Mouse (Mus musculus) gastrocnemius, postnatal 10 days (tissue): Measurements from ENCODE around the gene Tcf7l1. TPM values are rescaled to one million over a fixed set of nuclear protein-coding genes. Genes with fewer than 3 reads are reported as not detected.

ENCODE experiments used
- DNase-seq: peaks from one replicate; pipeline ENCODE4 v3.0.0; 2021; ENCODE audit warnings: mixed read lengths
- total RNA-seq, 2 experiments: library from RNA; stranded (reverse); gene quantifications; 2 replicates each; pipeline ENCODE4 v1.2.3; 2021

Tcf7l1 gene
- total RNA-seq, 2 experiments from 2014 or later = 13.7 to 16.4 TPM

DNA sequence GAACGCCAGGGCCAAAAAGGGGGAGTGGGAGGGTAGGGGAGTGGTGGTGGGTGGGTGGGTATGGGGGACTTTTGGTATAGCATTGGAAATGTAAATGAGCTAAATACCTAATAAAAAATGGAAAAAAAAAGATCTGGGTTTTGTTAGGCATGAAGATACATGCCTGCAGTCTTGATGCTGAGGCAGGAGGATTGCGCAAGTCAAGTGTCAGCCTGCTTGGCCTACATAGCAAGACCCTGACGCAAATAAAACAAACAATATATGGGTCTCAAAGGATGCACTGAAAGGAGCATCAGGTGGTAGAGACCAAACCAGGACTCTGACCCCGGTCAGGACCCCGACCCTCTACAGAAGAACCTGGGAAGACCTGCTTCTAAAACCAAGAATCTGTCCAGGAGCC, 90.5 kb downstream of the Tcf7l1 start:
- DNase-seq = no peak

DNA sequence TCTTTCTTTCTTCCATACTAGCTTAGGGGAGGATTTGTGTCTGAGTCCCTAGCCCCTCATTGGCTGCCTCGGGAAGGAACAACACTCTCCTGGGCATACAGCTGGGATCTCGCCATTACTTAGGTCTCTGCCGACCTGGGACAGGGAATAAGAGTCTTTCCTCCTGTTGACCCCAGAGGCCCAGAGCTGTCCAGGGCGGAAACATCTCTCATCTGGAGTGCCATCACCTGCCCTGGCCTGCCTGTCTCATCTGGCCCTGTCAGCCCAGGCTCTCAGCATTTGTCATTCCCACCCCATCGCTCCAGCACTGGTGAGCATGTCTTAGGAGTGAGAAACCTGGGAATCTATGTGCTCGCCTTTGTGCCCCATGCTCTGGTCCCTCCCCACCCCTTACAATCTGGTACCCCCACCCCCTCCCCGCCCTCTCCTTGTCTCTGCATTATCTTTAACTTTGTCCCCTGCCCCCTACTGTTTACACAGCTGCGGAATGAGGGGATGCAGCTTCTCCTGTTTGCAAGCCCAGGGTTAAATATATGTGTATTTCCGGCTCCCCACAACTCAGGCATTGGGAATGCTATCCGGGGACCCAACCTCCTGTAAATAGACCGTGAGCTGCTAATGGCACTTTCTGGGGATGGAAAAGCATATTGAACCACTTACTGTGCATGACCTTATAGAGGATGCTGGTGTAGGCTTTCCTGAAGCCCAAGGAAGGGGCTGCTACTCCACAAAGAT, 92.3 kb downstream of the Tcf7l1 start:
- no peak for DNase-seq

DNA sequence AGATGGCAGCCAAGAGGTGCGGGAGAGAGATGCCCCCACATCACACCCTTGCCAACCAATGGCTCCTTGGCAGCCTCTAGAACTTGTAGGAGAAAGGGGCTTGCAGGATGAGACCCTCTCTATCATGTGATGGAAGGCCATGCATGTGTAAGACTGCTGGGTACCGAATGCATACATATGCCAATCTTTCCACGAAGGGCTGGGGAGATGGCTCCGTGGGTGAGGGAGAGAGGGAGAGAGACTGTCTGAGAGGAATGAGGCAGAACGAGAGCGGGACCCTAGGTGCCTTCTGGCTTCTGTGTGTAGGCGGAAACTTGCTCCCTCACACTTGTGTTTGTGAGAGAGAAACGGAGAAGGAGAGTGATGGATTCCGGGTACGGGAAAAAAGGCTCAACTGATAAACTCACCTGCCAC, 94.3 kb downstream of the Tcf7l1 start:
- no peak for DNase-seq

DNA sequence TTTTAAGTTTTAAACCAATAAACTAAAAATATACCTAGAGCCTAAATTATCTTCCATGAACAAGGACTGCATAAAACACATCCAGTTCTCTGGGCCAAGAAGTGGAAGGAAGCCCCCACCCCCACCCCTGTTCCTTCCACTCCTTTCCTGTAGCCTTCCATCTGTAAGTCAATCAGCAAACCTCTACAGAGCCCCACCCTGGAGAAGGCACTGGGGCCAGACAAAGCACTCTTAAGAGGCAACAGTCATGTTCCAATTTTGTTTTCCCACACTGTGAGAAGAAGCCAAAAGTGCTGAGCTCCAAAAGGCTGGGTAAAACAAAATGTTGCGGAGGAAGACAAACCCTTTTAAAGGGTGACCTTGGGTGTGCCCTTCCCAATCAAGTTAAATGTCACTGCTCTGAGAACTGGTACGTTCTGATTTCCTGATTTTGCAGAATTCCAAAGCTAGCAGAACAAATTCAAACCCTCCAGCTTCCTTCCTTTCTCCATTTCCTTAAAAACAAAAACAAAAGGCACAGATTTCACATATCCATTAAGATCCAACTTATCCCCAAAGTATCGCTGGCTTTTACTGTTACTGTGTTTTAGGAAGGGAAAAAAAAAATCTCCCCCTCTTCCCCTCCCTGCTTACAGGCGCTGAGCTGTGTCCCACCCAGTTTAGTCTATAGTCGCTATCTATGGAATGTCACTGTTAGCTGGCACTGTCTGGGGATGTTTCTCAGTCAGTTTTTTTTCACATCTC, 94.8 kb downstream of the Tcf7l1 start:
- no peak for DNase-seq

DNA sequence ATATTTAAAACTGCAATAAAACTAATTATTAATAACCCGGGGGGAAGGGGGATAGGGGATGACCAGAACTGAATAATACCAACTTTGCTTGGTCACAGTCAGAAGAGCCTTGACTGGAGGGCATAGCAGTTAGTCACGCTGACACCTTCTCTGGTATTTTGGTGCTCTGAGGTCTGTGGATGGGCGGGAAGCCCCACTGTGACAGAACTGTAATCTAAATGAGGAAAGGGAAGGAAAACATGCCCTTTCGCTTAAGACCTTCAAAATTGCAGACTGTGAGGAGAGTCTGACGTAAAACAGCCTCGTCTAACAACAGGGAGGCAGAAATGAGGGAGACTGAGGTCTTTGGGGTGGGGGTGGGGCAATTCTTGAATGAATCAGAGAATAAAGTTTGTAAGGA, 96.6 kb downstream of the Tcf7l1 start:
- DNase-seq = no peak

DNA sequence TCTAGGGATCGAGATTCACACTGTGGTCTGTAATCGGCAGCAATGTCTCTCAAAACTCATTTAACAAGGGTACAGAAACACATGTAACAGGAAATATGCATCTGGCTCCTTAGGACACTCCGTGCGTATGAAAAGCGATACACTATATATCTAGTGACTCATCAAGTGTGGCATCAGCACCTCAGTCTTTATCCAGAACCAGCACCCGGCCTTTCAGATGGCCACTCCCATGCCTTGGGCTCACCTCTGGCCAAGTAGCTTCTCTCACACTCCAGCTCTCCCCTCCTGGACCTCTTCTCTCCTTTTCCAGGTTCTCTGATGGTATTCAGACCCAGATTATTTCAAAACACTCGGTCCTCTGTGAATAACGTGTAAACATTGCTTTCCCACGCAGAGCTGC, 97.5 kb downstream of the Tcf7l1 start:
- DNase-seq = no peak

DNA sequence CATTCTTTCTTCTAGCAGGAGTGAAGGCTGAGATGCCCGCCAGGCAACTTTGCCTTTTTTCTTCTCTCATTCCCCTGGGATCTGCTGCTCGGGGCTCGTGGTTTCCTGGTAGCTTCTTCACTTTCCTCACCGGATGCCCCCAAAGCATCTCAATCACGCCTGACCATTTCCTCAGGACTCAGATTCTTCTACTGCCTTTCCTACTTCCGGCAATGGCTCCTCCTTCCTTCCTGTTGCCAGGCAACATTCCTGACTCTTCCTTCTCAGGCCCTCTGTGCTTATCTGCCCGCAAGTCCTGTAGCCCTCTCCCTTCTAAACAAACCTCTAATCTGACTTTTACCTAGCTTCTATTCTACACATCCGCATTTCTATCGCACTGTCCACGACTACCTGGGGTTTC, 98.5 kb downstream of the Tcf7l1 start:
- DNase-seq = no peak

DNA sequence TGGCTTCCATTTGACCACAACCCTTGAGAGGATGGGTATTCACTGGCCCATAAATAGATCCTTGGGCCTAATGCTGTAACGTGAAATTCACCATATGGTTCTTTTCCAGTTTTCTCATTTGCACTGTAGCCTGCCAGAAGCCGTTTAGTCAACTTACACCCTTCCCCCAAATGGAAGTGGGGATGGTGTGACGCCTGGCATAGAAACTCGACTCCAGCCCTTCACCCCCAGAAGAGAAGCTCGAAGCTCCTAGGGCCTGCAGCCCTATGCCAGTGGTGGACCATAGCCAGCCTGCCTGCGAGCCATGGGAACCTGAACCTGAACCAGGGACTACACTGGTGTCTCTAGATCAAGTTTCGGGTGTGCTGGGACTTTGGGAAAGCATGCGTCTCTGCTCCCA, 99.1 kb downstream of the Tcf7l1 start:
- peak; percentile 31 for DNase-seq

DNA sequence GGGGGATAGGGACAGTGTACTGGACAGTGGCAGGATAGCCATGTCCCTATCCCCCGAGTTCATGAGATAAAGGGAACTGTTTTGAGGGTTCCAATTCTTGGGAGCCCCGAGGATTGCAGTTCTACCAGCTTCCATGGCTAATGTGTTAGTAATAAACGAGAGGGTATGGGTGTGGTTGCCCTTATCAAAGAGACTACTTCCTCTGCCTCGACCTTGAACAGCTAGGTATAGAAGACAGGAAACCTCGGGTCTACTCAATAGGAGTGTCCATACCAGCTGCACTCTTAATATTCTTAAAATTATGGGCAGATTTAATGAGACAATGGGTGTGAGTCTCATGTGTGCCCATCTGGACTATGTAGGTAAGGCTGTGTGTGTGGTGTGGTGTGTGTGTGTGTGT, 100.0 kb downstream of the Tcf7l1 start:
- DNase-seq = no peak

DNA sequence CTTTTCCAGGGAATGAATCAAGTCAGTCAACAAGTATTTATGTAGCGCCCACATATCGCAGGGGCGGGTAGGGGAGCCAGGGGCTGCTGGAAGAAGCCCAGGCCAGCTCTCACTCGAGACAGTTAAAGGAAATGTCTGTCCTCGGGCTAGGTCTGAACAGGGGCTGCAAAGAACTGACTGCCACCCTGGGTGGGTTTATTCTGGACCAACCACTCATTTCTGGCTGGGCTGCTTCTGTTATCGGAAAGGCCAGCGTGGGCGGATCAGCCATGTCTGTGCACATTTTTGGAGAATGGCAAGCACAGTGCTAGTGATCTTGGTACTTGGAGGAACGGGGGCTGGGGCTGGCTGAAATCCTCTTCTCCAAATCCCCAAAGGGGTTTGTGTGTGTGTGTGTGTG, 103.9 kb downstream of the Tcf7l1 start:
- DNase-seq = no peak

DNA sequence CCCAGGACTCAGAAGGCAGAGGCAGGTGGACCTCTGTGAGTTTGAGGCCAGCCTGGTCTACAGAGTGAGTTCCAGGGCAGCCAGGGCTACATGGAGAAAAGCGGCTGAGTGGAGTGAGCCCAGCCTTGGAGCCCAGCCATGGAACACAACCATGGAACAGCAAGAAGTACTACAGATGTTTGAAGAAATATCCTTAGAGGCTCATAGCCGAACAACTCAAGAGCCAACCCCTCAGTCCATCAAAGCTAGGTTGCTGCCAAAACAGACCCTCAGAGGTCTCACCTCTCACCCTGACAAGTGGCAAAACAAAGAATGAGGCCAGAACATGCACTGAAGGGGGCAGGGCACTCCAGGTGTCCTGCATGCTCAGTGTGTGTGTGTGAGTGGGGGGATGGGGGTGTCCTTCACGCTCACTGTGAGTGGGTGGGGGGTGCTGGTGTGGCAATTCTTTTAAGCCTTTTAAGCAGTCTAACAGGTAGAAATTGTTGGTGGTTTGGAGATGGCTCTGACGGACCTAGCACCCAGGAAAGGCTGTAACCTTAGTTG, 104.7 kb downstream of the Tcf7l1 start:
- no peak for DNase-seq

DNA sequence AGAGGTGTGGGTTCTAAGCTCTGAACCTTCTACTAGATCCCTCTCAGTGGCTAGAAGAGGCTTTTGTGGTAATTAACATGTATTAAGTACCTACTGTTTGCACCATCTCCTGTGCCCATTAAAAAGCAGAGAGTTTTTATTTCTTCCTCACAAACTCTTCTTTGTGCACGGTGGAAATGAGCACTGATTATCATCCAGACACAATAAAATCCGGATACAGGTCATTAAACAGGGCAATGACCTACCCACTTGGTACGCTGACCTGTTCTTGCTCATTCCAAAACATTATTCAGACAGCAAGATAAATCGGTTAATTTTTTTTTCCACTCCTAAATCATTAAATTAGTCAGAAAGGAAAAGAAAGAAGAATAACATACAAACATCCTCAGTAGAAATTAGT, 106.8 kb downstream of the Tcf7l1 start:
- DNase-seq = no peak

DNA sequence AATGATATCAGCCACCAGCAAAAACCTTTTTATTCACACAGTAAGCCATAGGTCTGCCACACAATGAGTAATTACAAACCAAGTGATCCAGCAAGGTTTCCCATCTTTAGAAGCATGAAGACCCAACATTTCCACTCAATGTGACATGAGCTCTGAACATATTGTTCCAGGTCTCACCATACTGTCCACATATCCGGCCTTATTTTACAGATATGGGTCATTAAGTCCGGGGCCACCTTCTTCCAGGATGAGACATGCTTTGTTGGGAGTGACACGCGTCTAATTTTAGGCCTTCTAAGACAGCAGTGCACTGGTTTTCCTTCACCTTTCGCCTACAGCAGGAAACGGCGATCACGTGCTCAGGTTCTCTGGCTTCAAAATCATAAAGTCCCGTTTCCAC, 108.1 kb downstream of the Tcf7l1 start:
- no peak for DNase-seq

DNA sequence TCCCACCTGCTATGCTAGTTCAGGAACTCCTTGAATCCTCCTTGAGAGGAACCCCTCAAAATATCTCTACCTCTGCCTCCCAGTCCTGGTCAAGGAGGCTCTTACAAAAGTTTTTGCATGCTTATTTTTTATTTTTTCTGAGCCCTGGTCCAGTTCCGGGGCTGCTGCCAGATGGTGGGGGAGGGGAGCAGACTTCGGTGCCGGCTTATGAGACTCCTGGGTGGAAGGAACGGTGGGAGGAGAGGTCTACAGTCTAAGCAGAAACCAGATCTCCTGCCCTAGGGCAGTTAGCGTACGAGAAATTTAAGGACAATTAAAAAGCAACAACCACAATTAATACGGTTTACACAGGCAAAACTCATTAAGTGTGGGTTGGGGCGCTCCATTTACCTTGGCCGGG, 110.4 kb downstream of the Tcf7l1 start:
- DNase-seq = peak; percentile 40

DNA sequence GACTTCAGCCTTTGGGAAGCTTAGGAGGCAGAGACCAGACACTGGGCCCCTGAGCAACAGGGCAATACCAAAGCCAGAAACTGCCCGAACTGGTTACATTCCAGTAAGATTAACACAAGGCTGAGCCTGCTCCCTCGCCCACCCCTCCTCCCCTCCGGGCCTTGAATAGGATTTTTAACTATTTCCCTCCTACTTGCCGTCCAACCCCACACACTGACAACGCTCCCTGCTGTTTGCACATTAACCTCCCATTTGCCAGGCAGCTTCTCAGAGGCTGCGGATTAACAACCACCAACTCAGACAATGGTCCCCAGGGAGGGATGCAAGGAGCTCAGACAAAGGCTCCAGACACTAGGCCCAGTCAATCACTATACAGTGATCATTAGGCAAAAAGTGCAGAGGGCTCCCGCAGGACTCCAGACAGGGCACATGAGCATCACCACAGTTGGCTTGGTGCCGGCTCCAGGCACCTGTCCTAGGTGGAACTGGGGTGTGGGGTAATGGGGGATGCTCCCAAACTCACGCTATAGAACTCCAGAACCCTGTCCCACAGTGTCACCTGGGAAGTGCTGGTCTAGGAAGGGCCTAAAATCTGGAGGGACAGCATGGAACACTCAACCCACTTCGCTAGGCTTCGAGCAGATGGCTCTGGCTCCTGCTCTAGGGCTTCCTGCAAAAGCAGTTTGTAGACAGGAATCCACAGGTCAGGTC, 111.4 kb downstream of the Tcf7l1 start:
- no peak for DNase-seq

DNA sequence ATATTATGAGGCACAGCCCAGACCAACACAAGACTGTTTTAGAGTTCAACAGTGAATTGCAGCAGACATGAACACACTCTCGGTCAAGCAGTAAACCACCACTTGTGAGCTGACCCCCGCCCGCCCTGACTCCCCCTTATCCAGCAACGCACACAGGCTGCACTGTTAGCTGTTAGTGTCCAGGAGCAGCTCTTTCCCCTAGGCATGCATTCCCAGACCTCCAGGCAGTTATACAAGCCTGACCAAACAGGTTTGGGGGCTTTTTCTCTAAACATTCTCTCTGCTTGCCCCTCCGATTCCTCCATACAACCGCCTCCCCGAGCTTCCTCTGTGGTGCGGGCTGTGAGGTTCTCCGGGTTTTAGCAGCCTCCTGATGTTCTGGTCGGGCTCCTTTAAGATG, 112.0 kb downstream of the Tcf7l1 start:
- DNase-seq = no peak

DNA sequence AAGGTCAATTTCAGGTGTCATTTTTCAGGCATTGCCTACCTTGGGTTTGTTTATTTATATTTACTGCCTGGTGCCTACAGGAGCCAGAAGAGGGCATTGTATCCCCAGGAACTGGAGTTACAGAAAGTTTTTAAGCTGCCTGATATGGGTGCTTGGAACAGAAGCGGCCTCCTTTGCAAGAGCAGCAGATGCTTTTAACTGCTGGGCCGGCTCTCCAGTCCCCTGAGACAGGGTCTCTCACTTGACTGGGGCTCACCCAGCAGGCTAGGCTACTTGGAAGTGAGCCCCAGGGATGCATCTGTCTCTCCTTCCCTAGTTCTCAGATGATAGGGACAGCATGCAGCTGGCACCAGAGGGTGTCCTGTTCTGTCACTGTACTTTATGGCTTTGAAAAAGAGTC, 112.7 kb downstream of the Tcf7l1 start:
- DNase-seq = no peak

DNA sequence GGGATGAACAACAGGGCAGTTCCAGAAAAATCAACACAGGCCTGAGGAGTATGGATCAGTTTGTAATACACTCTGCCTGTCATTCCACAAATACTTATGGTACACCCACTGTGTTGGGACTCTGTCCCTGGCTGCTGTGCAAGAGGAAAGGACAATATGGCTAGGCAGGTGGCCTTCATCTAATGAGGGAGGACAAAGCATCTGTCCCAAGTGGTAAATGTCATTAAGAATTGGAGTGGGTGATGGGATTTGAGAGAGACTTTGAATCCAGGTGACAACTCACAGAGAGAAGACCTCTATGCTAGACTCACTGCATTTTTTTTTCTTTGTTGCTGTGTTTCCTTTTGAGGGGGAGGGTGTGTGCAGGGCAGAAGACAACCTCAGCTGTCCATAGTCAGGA, 115.3 kb downstream of the Tcf7l1 start:
- no peak for DNase-seq

DNA sequence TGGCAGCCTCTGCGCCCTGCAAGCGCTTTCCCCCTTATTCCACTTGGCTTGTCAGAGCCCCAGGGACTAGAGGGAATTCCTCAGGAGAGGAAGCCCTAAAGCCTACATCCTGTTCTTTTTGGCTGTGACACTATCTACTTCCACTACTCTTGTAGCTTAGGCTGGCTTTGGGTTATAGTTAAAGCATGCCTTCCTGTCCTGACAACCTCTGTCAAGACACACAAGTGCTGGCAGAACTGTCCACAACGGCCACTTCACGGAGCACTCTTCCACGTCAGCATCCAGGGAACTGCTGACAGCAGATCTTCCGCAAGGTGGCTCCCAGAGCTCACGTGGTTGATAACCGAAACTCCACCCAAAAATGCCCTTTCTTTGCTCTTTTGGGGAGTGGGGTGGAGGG, 117.9 kb downstream of the Tcf7l1 start:
- DNase-seq = no peak

DNA sequence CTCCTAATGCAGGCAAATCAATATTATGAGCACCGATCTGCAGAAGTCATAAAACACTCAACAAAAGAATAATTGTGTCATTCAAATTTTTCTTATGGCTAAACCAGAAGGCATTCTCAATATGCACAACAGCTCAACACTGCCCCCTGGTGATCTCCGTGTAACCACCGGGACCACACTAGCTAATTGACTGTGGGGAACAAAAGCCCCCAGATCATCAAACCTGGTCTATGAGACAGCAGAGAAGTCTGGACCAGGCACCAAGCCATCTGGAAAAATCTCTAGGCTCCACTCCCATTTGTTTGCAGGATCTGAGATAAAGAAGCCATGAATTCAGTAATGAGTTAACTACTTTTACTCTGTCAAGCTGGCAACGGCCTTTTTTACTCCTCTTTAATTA, 122.0 kb downstream of the Tcf7l1 start:
- DNase-seq = peak; percentile 84

DNA sequence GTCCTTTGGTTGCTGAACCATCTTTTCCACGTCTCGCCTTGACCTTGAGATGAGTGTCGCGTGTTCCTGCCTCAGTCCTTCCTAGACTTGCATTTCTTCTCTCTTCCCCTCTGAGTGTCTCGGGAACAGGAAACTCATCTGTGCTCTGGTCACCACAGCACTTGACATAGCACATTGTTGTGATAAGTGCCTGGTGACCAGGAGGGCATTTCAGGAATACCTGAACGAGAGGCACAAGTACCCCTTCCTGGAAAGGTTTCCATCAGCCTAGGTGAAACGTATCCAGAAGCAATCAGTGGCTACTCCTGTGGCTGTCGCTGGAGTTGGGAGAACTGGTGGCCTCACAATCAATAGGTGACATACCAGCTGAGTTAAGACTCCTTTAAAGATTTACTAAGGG, 124.8 kb downstream of the Tcf7l1 start:
- no peak for DNase-seq

DNA sequence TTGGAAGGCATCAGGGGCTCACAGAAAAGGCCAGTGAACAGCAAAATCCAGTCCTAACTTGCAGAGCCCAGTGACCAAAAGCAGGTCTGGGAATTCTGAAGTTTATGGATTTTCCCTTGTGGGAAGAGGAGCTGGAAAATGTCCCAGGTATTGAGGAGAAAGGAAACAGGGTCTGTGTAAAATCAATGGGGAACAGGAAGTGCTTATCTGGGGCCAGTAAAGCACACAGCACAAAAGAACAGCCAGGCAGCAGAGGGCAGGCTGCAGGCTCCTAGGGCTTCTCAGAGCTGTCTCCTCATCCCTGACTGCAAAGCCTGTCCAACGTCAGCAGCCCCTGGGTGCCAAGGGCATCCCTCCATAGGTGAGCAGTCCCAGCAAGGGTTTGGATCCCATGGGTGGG, 126.1 kb downstream of the Tcf7l1 start:
- no peak for DNase-seq

DNA sequence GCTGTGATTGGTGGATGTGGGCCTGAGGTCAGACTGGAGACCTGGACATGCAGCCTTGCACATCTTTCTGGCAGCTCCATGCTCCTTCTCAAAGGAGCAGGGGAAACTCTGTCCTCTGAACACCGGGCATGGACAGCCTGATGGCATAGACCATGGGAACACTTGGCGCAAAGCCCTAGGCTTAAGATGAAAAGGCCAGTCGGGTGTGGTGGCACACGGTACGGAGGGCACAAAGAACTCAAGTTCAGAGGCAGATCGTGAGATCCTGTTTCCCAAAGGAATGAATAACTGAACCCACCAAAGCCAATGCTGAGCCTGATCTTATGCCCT, 128.7 kb downstream of the Tcf7l1 start:
- DNase-seq = no peak
